Mouse (Mus musculus): ENCODE measurements around the gene Ralgapb.

Gene Ralgapb

GRCm38 (mm10) chr2:158408997-158409594, 552 bp upstream of the Ralgapb start:
- no peak for DNase-seq

- peak; percentile 54 for DNase-seq
Measured at GRCm38 (mm10) chr2:158410022-158411014, 670 bp downstream of the Ralgapb start.

GRCm38 (mm10) chr2:158413240-158413639, 3.6 kb downstream of the Ralgapb start:
- no peak for DNase-seq

- DNase-seq, result no peak
Measured at GRCm38 (mm10) chr2:158415826-158416225, 6.2 kb downstream of the Ralgapb start.

- DNase-seq, result no peak
Measured at GRCm38 (mm10) chr2:158418663-158419062, 9.0 kb downstream of the Ralgapb start.

- no peak for DNase-seq
Measured at GRCm38 (mm10) chr2:158445814-158446213, 36.2 kb downstream of the Ralgapb start.

GRCm38 (mm10) chr2:158449845-158450244, 40.2 kb downstream of the Ralgapb start:
- DNase-seq, result no peak

GRCm38 (mm10) chr2:158456451-158456850, 46.8 kb downstream of the Ralgapb start:
- DNase-seq, result no peak

GRCm38 (mm10) chr2:158457610-158458009, 48.0 kb downstream of the Ralgapb start:
- no peak for DNase-seq

- DNase-seq, result no peak
Measured at GRCm38 (mm10) chr2:158462450-158462849, 52.8 kb downstream of the Ralgapb start.

GRCm38 (mm10) chr2:158474159-158474558, 64.5 kb downstream of the Ralgapb start:
- no peak for DNase-seq

- DNase-seq, result no peak
Measured at GRCm38 (mm10) chr2:158477640-158478039, 68.0 kb downstream of the Ralgapb start.

- no peak for DNase-seq
Measured at GRCm38 (mm10) chr2:158498457-158498856, 88.8 kb downstream of the Ralgapb start.

- DNase-seq, result no peak
Measured at GRCm38 (mm10) chr2:158501836-158502812, 92.5 kb downstream of the Ralgapb start, which contains the start of gene Adig. TSS of gene Adig (plus strand) at chr2:158502612.

GRCm38 (mm10) chr2:158503226-158503625, 93.6 kb downstream of the Ralgapb start:
- no peak for DNase-seq

GRCm38 (mm10) chr2:158503671-158504070, 94.0 kb downstream of the Ralgapb start:
- DNase-seq, result no peak

GRCm38 (mm10) chr2:158506475-158506874, 96.8 kb downstream of the Ralgapb start:
- no peak for DNase-seq

- no peak for DNase-seq
Measured at GRCm38 (mm10) chr2:158507046-158507445, 97.4 kb downstream of the Ralgapb start.

GRCm38 (mm10) chr2:158510665-158511064, 101.0 kb downstream of the Ralgapb start:
- peak; percentile 26 for DNase-seq

GRCm38 (mm10) chr2:158512528-158512927, 102.9 kb downstream of the Ralgapb start, which contains the start of gene Arhgap40:
TSS of gene Arhgap40 (plus strand) at chr2:158512796.
- DNase-seq, result no peak

- no peak for DNase-seq
Measured at GRCm38 (mm10) chr2:158513821-158514336, 104.2 kb downstream of the Ralgapb start.

- DNase-seq, result no peak
Measured at GRCm38 (mm10) chr2:158518583-158518982, 108.9 kb downstream of the Ralgapb start.

All from liver (tissue).